Mouse (Mus musculus): ENCODE data around the gene Rpl15. TPM values are rescaled to one million over a fixed set of nuclear protein-coding genes. Genes with fewer than 3 reads are reported as not detected.
"Not testable (repeated sequence)": the region's sequence is repeated elsewhere in the genome, so short reads cannot be mapped to it uniquely, and the experiment has no call there.

The Rpl15 gene
- polyA plus RNA-seq, 1 experiment = 1,178 TPM

DNA sequence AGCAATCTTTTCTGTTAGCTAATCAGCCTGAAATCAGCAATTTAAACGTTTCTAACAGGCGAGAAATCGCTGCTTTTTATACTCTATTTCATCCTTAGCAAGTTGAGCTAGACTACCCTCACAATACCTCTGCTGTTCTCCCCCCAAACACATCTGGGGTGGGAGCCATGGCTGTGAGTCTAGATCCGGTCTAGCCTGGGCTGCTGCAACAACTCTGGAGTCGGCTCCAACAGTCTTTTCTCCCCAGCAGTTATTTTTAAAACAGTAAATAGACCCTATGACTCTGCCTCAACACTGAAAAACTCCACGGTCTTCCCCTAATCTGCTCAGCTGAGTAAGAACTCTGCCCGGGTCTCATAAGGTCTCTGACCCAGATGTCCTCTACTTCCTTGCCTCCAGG, 31.1 kb downstream of the Rpl15 start:
- no peaks in the 10 kb centered on the region for H3K4me1 ChIP-seq (ENCODE audit: control insufficient read depth, insufficient read depth, low read length)
- peak overlapping the region; percentile 10; the same call in 1 of the 2 replicates for H3K9ac ChIP-seq (ENCODE audit: low read depth, poor library complexity, severe bottlenecking)
- TF ChIP-seq EP300 (IDR thresholded peaks at IDR 0.05; ENCODE audit: insufficient read depth, low read depth, low read length) (no peak), POLR2A (IDR thresholded peaks at IDR 0.05; ENCODE audit: insufficient read depth, low read length) (no peak)
- no peaks in the 10 kb centered on the region for H3K27me3 ChIP-seq (ENCODE audit: control insufficient read depth, insufficient read depth, low read length, poor library complexity, severe bottlenecking)
- no peak overlapping the region for H3K4me3 ChIP-seq (ENCODE audit: low read depth, low read length)
- no peak overlapping the region for H3K27ac ChIP-seq (ENCODE audit: insufficient read depth, low read length)
- H3K36me3 ChIP-seq (ENCODE audit: control insufficient read depth, insufficient read depth, low read length, poor library complexity, severe bottlenecking) = no peaks in the 10 kb centered on the region
- H3K9me3 ChIP-seq (replicated peaks; ENCODE audit: control insufficient read depth, insufficient read depth, low read length, poor library complexity, severe bottlenecking) = no peaks in the 10 kb centered on the region

DNA sequence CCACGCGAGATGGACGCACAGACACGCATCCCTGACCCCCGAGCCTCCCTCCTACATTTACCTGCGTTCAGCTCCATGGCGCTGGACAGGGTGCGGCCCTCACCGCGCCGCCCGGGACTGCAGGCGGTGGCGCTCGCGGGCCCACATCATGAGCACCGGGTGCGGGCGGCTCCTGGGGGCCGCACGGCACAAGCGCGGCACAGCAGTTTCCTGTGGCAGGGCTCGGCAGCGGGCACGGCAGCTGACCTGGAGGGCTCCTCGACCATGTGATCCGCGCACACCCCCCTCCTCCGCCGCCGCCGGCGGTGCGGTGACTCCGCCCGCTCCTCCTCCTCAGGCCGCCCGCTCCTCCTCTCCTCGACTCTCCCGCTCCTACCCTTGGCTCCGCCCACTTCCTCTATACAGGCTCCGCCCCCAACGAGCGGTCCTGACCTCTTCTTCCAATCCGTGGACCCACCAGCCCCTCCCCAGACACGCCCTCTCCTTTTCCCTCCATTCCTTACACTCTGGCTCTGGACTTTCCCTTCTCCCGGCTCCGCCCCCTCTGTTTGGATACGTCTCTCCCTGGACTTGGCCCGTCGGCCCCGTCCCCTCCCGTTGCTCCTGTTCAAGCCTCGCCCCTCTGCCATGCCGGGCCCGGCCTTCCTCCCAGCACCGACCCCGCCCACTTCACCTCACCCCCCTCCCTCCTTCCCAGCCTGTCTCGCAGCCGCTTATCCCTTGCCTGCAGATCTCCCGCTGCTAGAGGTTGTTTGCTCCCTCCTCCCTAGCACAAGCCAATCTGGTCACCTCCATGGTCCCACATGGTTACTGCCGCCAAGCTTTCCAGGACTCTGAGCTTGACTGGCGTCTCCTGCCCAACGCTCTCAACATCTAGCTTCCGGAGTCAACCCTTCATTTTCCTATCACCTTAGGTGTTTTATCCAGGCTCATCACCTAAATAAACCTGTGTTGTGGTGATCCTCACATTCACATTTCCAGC, 32.1 kb downstream of the Rpl15 start, which contains the start of gene Nr1d2:
Gene Nr1d2, minus strand, starts transcription at position 378 of the 982 bp plus-strand sequence.
- peak within 1 kb of the TSS; percentile 82 for H3K4me3 ChIP-seq (ENCODE audit: low read depth, low read length)
- peak within 1 kb of the TSS; percentile 68 for H3K9ac ChIP-seq (ENCODE audit: low read depth, poor library complexity, severe bottlenecking)
- no peaks in the 10 kb centered on the region for H3K27me3 ChIP-seq (ENCODE audit: control insufficient read depth, insufficient read depth, low read length, poor library complexity, severe bottlenecking)
- TF ChIP-seq POLR2A (IDR thresholded peaks at IDR 0.05; ENCODE audit: insufficient read depth, low read length) (peak; percentile 23), EP300 (IDR thresholded peaks at IDR 0.05; ENCODE audit: insufficient read depth, low read depth, low read length) (no peak)
- H3K36me3 ChIP-seq (ENCODE audit: control insufficient read depth, insufficient read depth, low read length, poor library complexity, severe bottlenecking) = no peaks in the 10 kb centered on the region
- peak within 1 kb of the TSS; percentile 86 for H3K27ac ChIP-seq (ENCODE audit: insufficient read depth, low read length)
- no peaks in the 10 kb centered on the region for H3K9me3 ChIP-seq (replicated peaks; ENCODE audit: control insufficient read depth, insufficient read depth, low read length, poor library complexity, severe bottlenecking)
- H3K4me1 ChIP-seq (ENCODE audit: control insufficient read depth, insufficient read depth, low read length) = no peaks in the 10 kb centered on the region

DNA sequence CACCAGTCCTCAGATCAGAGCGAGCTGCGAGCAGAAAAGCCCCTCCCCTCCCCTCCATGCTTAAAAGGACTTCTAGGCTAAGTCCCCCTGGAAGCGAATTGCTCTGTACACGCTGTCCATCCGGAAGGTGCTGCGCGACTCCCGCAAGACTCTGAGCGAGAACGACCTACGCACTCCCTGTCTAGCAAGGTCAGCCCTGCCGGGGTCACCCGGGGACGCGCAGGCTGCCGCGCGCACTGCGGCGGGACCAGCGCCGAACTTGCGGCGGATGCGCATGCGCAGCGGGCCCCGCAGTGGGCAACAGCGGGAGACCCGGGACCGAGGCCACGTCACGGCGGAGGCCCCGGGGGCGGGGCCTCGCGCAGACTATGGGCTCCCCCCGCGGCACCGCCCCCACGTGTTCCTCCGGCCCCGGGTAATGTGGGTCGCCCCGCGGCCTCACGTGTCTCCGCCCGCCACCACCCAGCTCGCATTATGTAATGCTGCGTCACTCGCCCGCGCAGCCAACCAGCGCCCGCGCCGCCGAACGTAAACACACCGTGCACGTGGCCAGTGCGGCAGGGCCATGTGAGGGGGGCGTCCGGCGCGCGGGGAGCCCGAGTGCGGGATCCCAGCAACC, 33.0 kb downstream of the Rpl15 start:
- Histone ChIP-seq H3K9ac (ENCODE audit: low read depth, poor library complexity, severe bottlenecking) (peak overlapping the region; percentile 68), H3K4me1 (ENCODE audit: control insufficient read depth, insufficient read depth, low read length) (no peaks in the 10 kb centered on the region), H3K36me3 (ENCODE audit: control insufficient read depth, insufficient read depth, low read length, poor library complexity, severe bottlenecking) (no peaks in the 10 kb centered on the region), H3K4me3 (ENCODE audit: low read depth, low read length) (peak overlapping the region; percentile 82), H3K27me3 (ENCODE audit: control insufficient read depth, insufficient read depth, low read length, poor library complexity, severe bottlenecking) (no peaks in the 10 kb centered on the region), H3K27ac (ENCODE audit: insufficient read depth, low read length) (peak overlapping the region; percentile 86), H3K9me3 (replicated peaks; ENCODE audit: control insufficient read depth, insufficient read depth, low read length, poor library complexity, severe bottlenecking) (no peaks in the 10 kb centered on the region)
- TF ChIP-seq EP300 (IDR thresholded peaks at IDR 0.05; ENCODE audit: insufficient read depth, low read depth, low read length) (no peak), POLR2A (IDR thresholded peaks at IDR 0.05; ENCODE audit: insufficient read depth, low read length) (no peak)

DNA sequence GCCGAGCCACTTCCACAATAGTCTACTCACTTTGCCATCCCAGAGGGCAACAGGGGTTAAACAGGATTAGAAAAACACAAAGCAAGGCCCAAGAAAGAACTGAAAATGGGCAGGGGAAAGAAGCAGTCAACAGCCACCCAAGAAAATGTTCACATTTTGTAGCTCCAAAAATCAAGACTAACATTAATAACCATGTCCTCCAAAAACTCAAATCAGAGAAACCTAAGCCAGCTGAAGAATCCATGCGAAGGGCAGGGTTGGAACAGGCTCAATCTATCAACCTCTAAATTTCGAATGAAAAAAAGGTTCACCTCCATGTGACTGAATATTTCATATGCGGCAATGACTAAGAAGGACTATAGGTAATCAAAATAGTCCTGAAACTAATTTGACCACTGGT, 33.8 kb downstream of the Rpl15 start:
- H3K9me3 ChIP-seq (replicated peaks; ENCODE audit: control insufficient read depth, insufficient read depth, low read length, poor library complexity, severe bottlenecking) = no peaks in the 10 kb centered on the region
- no peaks in the 10 kb centered on the region for H3K36me3 ChIP-seq (ENCODE audit: control insufficient read depth, insufficient read depth, low read length, poor library complexity, severe bottlenecking)
- TF ChIP-seq POLR2A (IDR thresholded peaks at IDR 0.05; ENCODE audit: insufficient read depth, low read length) = no peak
- no peak for TF ChIP-seq EP300 (IDR thresholded peaks at IDR 0.05; ENCODE audit: insufficient read depth, low read depth, low read length)
- TF ChIP-seq CTCF (IDR thresholded peaks at IDR 0.05; ENCODE audit: low read depth, low read length) = no peak
- no peak overlapping the region for H3K4me3 ChIP-seq (ENCODE audit: low read depth, low read length)
- H3K4me1 ChIP-seq (ENCODE audit: control insufficient read depth, insufficient read depth, low read length) = no peaks in the 10 kb centered on the region
- peak overlapping the region; percentile 68; the same call in 1 of the 2 replicates for H3K9ac ChIP-seq (ENCODE audit: low read depth, poor library complexity, severe bottlenecking)
- H3K27ac ChIP-seq (ENCODE audit: insufficient read depth, low read length) = peak overlapping the region; percentile 54; the same call in 1 of the 2 replicates
- H3K27me3 ChIP-seq (ENCODE audit: control insufficient read depth, insufficient read depth, low read length, poor library complexity, severe bottlenecking) = no peaks in the 10 kb centered on the region

DNA sequence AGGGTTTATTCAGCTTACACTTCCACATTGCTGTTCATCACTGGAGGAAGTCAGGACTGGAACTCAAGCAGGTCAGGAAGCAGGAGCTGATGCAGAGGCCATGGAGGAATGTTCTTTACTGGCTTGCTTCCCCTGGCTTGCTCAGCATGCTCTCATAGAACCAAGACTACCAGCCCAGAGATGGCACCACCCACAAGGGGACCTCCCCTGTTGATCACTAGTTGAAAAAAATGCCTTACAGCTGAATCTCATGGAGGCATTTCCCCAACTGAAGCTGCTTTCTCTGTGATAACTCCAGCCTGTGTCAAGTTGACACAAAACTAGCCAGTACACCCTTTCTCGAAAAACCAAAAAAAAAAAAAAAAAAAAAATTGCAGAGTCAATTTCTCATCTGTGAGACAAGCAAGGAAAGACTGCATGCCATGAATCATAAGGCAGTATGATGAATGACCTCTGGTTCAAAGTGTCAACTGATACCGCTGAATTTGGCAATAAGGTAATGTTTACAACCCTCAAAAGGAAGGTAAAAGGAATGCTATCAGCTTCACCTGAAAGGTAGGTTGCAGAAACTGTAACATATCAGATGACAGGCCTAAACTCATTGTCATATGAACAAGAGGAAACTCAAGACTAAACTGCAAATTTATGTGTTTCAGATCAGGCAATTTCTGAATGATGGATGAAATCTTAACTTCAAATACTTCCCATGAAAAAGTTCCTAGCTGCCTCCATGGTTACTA, 34.5 kb downstream of the Rpl15 start:
- H3K36me3 ChIP-seq (ENCODE audit: control insufficient read depth, insufficient read depth, low read length, poor library complexity, severe bottlenecking); H3K9me3 ChIP-seq (replicated peaks; ENCODE audit: control insufficient read depth, insufficient read depth, low read length, poor library complexity, severe bottlenecking): not testable (repeated sequence)

More for the DNA sequence above, 34.5 kb downstream of the Rpl15 start:
- H3K9ac ChIP-seq (ENCODE audit: low read depth, poor library complexity, severe bottlenecking) = 0 out of 2 replicates have a peak overlapping the region, but pooled peaks have one; percentile 68
- not testable (repeated sequence) for H3K4me1 ChIP-seq (ENCODE audit: control insufficient read depth, insufficient read depth, low read length); H3K27ac ChIP-seq (ENCODE audit: insufficient read depth, low read length); H3K27me3 ChIP-seq (ENCODE audit: control insufficient read depth, insufficient read depth, low read length, poor library complexity, severe bottlenecking); H3K4me3 ChIP-seq (ENCODE audit: low read depth, low read length)

Measured in ES-Bruce4 (cell line).